Mouse (Mus musculus) adrenal gland, adult (tissue): ENCODE measurements at regions not wholly inside any gene's neighbourhood (a gene's known extent, or its start where the extent isn't known, plus 50 kb on each side); places are given as distances from the start of the nearest gene placed in this dataset.

Source experiments
- DNase-seq, 2 experiments: peaks; one replicate each; pipeline ENCODE4 v3.0.0; 2022 to 2023; ENCODE audit warnings: low spot score in 1 of 2; ENCODE audit not compliant: inconsistent age in 2 of 2

DNA sequence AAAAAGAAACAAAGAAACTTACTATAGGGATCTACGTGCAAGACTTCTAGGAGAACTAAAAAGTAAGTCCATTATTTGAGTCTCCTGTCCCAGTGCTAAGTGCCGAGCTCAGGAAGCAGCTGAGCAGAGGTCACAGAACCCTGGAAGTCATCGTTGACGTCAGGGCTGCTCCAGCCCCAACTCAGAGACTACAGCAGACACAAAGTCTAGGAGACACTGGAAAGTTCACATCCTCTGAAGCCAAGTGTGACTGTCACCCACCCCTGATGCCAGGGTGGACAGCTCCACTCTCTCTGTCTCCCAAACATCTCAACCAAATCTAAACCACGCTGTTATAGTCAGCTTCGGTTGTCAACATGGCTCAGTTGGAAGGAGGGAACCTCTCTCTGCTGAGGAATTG, 124.9 kb downstream of the Rpap3 start:
- peak; percentile 35 to 63 for DNase-seq

- no peak for DNase-seq
Observed at GRCm38 (mm10) chr15:97578046-97578445, 127.6 kb downstream of the Rpap3 start.

- DNase-seq = no peak
Observed at GRCm38 (mm10) chr15:97577196-97577595, 128.4 kb downstream of the Rpap3 start.

GRCm38 (mm10) chr15:97572639-97573038, 133.0 kb downstream of the Rpap3 start:
- DNase-seq = no peak

DNA sequence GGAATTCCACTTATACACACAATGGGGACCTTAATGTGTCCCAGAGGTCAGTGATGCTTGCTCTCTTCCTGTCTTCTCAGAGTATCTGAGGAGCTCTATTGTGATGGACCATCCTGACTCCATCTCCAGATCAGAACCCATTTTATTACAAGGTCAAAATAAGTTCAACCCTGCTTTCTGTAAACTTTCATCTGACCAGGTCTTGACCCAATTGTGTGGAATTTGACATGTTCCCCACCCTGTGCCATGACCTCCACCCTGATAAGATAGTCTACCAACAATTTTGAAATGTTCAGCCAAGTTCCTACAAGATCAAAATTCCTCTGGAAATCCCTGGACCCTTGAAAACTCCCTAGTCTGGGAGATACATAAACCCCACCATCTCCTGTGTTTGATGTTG, 133.7 kb downstream of the Rpap3 start:
- DNase-seq = peak in 1 of 2 experiments; percentile 44

- DNase-seq = no peak
Observed at GRCm38 (mm10) chr15:97560096-97560495, 145.5 kb downstream of the Rpap3 start.

DNA sequence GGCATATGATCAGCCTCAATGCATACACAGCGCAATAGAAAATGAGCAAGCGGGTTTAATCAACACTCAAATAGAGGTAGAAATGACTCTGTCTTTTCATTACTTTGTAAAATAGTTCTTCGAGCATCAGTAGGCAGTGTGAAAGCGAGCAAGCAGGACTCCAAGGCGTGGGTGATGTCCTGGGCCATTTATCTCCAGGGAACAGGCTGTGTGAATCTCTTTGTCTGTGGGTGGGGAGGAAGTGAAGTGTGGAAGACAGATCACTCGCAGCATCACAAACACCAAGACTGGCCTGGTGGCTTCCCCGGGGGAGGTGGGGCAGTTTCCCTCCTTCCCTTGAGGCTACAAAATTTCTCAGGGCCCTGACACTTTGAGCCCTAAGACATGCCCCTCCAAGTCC, 146.9 kb downstream of the Rpap3 start:
- no peak for DNase-seq

- no peak for DNase-seq
Observed at GRCm38 (mm10) chr15:97548354-97548753, 157.3 kb downstream of the Rpap3 start.

- DNase-seq = no peak
Observed at GRCm38 (mm10) chr15:97545034-97545433, 160.6 kb downstream of the Rpap3 start.

- DNase-seq = no peak
Observed at GRCm38 (mm10) chr15:97541646-97542045, 164.0 kb downstream of the Rpap3 start.

- no peak for DNase-seq
Observed at GRCm38 (mm10) chr15:97536145-97536544, 169.5 kb downstream of the Rpap3 start.

DNA sequence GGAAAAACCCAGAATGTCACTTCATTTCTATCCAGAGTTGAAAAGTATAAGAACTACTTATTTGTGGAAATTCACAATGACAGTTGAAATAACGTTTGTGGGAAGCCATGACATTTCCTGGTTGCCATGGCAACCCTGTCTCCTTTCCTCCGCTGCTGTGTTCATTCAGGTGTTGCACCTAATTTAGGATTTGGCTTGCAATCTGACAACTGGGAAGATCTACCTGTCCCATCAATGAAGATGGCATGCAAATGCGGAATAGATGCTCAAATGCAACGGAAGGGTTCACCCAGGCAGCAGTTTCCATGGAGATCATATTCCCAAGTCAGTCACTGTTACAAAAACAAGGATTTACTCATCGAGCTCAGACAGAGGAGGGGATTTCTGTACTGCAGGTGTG, 170.7 kb downstream of the Rpap3 start:
- DNase-seq = no peak

- DNase-seq = no peak
Observed at GRCm38 (mm10) chr15:97533553-97534291, 171.9 kb downstream of the Rpap3 start.

DNA sequence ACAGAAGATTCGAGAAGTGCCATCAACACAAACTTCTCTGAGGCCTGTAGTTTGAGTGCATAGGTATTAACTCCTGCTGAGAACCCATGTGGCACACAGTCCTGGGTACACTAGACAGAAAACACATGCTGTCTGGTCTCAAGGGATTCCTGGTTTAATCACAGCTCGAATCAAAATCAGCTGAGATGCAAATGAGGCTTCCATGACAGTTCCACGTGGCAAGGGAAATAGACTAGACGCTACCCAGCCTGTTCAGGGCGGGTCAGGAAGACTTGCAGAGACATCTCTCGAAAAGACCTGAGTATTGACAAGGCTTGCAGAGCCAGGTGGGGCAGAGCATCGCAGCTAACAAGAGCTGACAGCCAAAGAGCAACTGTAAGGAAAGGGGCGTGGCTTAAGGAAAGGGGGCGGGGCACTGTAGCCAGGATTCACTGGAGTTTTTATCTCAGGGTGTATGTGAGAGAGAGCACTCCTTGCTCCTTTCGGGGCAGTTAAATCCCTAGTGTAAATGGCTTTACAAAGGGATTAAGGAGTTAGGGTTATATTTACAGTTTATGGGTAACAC, 173.2 kb downstream of the Rpap3 start:
- no peak for DNase-seq

DNA sequence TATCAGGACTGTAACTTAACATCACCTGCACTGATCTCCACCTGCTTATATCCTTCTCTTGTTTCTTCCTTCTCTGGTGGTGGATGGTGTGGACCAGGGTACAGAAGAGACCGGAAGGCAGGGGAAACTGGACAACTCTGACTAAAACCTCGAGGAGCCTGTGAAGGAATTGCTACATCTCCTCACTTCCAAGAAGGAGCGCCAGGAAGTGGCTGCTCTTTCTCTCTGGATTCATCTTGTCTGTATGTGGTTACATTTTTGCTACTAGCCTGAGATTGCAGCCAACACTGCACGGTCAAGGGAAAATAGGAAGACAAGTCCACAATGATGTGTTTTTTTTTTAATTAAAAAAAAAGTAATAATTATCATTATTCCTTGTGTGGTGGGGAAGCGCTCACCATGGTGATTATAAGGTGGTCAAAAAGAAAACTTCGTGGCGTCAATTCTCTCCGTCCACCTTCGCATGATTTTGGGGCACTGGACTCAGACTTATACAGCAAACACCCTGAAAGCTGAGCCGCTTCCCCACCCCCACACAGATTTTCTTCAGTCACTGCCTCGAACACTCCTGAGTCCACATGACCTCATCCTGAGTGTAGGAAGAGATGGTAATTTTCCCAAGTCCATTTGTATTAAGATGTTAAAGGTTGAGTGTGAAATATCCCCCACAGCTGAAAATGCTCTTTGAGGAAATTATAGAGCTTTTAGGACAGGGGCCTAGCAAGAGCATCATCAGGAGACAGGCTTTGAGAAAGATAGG, 177.2 kb downstream of the Rpap3 start:
- DNase-seq = no peak

DNA sequence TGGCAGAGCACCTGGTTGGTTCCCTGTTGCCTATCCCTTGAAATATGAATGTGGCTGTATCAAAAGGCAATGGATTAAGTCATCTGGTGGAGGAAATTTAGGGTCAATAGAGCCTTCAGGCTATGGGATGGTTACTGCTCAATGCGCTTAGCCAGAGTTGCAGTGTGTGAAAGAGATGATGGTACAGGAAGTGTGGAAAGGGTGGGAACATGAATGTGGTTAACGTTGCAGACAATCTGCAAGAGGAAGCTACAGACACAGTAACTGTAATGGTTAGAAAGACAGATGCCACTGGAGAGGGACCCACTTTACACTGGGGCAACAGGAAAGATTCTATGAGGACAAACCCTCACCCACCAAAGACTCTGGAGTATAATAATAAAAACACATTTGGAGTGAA, 185.2 kb downstream of the Rpap3 start:
- no peak for DNase-seq

- no peak for DNase-seq
Observed at GRCm38 (mm10) chr15:97519919-97520345, 185.7 kb downstream of the Rpap3 start.

DNA sequence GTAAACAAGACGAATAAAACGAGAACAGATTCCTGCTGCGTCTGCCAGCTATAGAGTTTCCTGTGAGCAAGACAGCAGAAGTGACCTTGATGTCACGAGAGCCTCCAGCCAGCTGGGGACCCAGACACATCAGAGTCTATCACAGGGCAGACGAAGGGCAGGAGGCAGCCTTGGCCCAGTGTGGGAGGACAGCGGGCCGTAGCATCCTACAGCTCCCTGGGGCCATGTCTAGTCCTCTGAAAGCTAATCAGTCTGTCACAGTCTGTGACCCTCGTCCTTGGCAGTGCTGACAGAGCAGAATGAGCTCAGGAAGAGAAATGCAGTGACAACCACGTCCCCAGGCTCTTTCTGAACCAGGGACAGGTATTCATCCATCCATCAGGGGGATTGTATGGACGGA, 187.7 kb downstream of the Rpap3 start:
- peak; percentile 9 to 58 for DNase-seq

- no peak for DNase-seq
Observed at GRCm38 (mm10) chr15:97517188-97517587, 188.4 kb downstream of the Rpap3 start.

DNA sequence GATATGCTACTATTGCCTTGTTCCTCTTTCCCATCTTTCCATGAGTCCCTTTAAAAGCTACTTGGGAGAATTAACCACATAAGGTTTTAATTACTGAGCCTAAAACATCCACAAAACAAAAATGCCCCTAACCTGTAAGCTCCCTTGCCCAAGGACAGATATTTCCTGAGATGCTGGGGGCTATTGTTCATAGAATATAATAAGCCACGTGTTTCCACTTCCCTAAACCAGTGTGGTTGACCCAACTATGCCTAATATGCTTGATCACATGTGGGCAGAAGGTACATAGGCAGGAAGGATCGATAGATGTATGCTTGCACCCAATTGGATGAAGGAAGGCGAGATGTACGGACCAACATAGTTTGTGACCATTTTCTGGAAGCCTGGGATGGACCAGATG, 189.9 kb downstream of the Rpap3 start:
- no peak for DNase-seq

DNA sequence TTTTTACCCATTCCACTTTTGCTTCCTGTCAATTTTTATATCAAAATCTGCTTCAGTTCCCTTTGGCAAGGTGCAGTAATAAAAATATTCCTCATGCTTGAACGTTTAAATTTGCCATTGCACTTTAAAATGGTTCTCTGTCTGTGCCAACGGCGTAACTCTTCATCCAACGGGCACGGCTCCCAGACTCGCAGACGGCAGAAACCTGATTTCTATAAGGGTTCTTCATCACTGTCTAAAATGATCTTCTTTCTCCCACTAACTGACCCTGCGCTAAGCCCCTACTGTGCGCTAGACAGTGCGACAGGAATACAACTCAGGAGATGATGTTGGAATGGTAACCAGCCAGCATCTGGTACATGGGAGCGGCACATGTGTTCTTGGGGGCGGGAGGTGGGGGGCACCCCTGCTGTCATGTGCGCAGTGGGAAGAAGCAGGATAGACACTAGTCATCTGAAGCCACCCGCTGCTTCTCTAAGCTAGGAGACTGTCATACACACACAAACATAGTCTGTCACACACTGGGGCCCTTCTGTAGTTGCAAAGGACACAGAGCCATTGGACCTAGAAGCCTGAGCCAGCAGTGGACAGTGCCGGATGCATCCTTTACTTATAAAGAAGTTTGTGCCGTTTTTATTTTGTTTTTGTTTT, 197.8 kb downstream of the Rpap3 start:
- DNase-seq = no peak

DNA sequence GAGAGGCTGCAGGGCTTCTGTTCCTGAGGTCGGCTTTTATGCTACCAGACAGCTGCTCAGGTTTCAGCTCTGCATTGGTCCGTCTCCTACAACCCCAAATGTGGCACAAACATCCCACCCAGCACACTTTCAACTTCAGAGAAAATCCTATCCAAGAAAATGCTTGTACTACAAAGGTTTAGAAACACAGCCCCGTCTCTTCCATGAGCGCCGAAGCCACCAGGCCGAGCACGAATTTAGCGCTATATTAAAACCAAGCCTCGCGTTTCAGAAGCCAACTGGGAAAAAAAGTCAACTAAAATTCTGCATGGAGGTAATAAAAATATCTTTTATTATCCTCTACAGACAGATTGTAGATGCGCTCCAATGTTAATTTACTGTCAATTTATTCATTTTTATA, 198.4 kb downstream of the Rpap3 start:
- DNase-seq = no peak
